Mouse (Mus musculus): Measurements from ENCODE around the gene Rpl37.
A peak's percentile ranks its signal among the peaks of the same experiment; 100 is the strongest.

The Rpl37 gene

GRCm38 (mm10) chr15:5116270-5117030, at the start of gene Rpl37:
Gene Rpl37 (plus strand): TSS chr15:5116645.
- DNase-seq = peak; percentile 99

DNA sequence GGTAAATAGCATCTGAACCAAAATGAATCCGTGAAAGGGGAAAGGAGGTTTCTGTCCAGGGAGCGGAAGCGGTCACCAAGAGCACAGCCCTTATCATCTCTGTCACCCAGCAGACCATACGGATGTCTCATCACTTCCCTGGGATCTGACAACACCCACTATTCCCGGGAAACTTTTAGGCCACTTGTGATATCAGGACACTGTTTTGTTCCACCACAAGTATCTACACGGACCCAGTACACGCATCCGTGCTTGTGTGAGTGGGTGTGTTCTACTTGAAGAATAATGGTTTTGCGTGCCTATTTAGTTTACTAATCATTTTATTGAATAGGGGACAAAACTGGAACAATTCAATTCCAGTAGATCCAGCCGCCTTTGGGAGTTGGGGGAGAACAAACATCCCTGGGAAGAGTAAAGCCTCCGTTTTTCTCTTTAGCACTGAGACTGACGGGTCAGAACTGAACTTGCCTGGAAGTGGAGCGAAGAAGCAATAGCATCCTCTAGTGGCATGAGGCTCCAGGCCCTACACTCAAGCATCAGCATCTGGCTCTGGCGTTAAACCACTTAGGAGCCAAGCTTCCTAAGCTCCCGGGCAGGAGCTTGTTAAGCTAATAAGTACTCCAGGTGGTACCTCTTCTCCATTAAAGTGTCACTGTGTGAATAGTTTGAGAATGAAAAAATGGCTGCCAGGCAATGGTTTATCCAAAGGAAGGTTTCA, 47.5 kb upstream of the Rpl37 start:
- no peak for DNase-seq

GRCm38 (mm10) chr15:5081235-5081634, 35.2 kb upstream of the Rpl37 start:
- DNase-seq = no peak

DNA sequence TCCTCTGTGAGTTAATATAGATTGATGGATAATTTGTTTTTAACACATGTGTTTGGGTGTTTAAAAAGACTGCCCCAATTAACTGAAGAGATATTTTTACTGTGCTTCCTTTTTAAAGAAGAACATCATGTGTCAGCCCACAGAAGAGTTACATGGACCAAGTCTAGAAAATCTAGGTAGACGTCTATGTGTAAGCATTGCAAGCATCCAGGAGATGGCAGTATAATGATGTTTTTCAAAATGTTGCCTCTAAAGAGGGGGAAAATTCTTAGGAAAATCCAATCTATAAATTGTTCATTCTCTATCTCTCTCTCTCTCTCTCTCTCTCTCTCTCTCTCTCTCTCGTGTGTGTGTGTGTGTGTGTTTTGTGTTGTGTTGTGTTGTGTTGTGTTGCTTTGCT, 30.3 kb upstream of the Rpl37 start:
- no peak for DNase-seq

- DNase-seq = no peak
Observed at GRCm38 (mm10) chr15:5088850-5089608, 27.4 kb upstream of the Rpl37 start.

DNA sequence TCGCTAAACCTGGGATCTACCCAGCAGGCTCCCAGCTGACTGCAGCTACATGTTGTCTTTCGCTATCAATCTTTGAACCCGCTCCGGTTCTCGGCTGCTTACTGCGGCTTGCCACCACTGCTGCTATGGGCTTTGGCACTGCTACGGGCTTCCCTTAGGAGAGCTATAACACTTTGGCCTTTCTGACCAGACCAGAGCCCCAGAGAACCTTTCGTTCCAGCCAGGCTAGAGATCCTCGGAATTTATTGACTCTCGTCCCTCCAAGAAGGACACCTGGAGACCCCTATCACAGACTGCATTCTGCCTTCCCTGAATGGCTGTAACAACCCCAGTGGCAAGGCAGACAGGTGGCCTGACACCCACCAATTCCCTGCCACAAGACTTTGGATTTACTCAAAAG, 26.3 kb upstream of the Rpl37 start:
- no peak for DNase-seq

DNA sequence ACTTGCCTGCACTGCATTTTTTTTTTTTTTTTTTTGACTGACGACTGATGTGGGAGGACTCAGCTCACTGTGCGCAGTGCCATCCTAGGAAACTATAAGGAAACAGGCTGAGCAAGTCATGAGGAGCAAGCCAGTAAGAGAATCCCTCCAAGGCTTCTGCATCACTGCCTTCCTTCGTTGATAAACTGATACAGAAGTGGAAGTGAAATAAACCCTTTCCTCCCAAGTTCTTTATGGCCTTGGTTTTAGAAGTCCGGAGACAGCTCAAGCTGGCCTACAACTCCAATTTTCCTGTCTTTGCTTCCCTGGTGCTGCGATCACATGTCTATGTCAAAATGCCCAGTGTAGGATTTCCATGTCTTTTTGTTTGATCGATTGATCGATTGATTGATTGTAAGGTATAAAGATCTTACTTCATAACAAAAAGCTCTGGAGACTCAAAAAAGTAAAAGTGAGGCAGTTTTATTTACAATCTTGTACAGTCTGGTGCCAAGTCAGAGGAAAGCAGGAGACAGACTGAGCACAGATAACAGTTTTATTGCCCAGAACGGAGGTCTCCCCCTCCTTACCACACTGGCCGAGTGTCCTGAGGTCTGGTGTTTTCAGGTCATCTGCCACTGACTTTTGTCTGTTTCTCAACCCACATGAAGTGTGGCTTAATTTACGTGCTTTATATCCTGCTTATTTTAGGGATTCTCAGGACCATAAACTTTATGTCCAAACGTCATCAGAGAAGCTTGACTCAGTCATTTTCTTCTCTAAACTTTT, 20.7 kb upstream of the Rpl37 start:
- no peak for DNase-seq

- DNase-seq = no peak
Observed at GRCm38 (mm10) chr15:5097376-5097775, 19.1 kb upstream of the Rpl37 start.

DNA sequence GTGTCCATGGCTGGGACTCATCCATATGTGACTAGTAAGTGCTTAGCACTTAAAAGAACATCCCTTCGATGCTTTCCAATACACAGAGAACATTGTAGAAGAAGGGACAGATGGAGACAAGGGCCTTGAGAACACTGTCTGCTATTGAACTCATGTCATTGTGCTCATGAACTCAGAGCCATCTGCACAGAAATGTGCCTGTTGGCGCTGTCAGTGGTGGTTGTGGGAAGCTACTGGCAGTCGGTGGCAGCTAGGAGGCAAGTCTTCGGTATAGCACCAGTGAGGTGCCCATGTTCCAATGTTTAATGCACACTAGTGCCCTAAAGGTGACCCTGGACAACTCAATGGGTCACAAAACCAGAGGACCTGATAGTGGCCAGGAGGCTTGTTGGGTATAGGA, 14.1 kb upstream of the Rpl37 start:
- DNase-seq = no peak

GRCm38 (mm10) chr15:5105891-5106290, 10.6 kb upstream of the Rpl37 start:
- no peak for DNase-seq

DNA sequence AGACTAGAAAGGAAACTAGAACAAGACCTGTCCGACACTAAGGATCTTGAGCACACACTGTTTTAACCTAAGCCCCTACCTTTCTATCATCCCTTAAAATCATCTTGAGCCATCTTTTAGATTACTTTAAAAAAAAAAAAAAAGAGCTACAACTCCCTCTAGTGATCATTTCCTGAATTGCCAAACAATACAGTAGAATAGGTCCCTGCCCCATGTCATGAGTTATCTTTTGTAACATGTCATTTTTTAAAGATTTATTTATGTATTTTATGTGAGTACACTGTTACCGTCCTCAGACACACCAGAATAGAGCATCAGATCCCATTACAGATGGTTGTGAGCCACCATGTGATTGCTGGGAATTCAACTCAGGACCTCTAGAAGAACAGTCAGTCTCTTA, 10.2 kb upstream of the Rpl37 start:
- no peak for DNase-seq

DNA sequence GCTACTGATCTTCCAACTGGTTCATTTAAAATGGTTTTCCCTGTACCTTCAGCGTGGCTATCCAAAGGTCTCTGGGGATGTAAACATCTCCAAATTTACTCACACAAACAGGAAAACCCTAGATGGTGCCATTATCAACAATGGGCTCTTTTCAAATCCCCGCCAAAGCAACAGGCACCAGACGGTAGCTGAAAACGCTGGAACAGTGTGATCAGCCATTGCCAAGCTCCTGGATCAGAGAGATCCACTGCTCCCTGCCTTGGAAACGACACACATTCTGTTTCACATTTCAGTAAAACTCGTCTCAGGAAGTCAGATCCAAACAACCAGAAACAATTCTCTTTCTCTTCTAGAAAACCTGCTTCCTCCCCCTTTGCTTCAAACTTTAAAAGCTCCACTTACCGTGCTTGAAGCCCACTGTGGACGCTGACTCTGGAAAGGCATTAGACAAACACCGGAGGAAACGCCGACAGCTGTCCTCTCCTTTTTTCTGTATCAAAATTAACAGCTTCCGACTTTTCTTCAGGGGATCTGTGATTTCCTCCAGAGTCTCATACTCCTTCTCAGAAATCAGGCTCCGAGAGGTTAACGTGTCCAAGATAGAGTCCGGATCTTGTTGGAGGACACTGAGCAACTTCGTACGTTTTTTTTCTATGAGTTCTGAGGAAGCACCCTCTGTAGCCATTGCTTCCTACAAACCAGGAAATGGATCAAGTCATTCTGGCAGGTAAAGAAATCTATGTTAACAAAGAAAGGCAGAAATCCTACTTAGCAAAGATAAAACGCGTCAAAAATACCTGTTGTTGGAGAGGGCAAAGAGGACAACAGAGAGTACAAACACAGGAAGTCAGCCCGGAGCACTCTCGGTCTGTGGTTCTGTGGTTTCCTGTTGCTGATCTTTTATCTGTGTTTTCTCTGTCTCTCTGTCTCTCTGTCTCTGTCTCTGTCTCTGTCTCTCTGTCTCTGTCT, 8.5 kb upstream of the Rpl37 start, which contains the start of gene Card6:
Card6 (minus strand) TSS at position 854 of the 969 bp plus-strand sequence.
- peak; percentile 76 for DNase-seq

DNA sequence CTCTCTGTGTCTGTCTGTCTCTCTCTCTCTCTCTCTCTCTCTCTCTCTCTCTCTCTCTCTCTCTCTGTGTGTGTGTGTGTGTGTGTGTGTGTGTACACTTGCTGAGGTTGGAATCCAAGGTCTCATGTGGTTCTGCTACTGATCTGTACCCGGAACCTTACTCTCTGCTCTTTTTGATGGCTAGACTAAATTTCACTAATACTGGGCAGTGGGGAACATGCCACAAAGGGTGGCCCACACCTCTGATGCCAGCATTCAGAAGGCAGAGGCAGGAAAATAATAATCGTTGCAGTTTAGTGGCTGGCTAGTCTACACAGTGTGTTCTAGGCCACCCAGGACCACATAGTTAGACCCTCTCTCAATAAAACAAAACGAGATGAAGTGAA, 7.8 kb upstream of the Rpl37 start:
- DNase-seq = peak; percentile 9

DNA sequence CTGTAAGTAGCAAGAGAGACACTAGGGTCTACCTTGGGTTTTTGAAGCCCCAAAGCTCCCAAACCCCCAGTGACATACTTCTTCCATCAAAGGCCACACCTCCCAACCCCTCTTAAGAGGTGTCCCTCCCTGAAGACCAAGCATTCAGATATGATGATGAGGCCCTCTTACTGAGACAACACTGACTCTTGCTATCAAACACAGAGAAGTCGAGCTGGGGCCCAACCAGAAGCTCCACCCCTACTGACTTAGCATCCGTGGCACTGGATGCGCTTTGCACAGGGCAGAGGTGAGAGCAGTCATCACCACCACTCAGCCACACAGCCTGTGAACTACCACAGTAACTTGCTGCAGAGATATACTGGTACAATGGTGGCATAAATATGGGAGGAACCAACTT, 3.8 kb upstream of the Rpl37 start:
- DNase-seq = no peak

DNA sequence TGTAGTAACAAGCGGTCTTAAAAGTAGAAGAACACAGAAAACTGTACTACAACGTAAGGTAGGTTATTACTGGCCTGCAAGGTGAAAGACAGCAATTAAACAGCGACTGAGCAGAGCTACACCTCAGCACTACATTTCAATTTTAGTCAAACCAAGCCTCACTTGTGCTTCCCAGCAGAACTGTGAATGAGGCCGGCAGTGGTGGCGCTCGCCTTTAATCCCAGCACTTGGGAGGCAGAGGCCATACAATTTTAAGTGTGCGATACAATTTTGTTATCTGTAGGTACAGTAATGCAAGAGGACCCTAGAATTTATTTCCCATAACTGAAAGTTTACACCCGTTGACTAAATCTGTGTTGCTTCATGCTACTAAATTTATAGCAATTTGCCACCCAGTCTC, 1.3 kb upstream of the Rpl37 start:
- DNase-seq = no peak

DNA sequence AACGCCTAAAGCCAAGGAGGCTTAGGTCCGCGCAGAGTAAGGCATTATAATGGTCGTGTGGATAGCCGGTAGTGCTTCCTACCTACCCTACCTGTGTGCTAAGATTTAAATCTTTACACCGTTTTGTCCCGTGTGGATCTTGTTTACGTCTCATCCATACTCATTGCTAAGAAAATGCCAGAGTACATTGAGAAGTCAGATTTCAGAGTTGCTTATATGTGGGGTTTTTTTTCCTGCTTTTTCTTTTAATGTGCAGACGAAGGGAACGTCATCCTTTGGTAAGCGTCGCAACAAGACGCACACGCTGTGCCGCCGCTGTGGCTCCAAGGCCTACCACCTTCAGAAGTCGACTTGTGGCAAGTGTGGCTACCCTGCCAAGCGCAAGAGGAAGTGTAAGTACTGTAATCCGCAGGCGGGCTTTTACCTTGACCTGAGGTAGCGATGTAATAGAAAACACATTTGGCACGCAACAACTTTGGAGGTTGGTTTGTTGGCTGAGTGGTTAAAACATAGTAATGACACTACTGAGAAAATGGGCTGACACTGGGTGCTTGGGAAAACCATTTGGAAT, 671 bp downstream of the Rpl37 start:
- DNase-seq = peak; percentile 37

DNA sequence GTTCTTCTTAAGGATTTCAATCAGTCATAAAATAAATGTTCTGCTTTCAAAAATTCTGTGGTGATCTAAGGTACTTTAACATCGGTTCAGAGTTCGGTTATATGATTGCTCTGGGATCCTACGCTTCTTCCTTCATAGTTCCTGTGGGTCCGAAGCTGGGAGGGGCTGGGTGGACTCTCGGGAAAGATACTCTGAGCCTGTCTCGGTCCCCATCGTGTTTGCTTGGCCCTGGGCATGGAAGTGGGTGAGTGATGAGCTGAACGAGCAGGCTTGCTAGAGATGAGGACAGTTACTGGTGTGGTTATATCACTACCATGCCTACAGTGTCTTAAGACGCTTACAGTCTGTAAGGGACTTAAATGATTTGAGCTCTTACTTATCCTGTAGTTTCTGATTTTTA, 2.2 kb downstream of the Rpl37 start:
- DNase-seq = no peak

GRCm38 (mm10) chr15:5119192-5119591, 2.7 kb downstream of the Rpl37 start:
- no peak for DNase-seq

- no peak for DNase-seq
Observed at GRCm38 (mm10) chr15:5119707-5120106, 3.3 kb downstream of the Rpl37 start.

GRCm38 (mm10) chr15:5121535-5122313, 5.3 kb downstream of the Rpl37 start:
- DNase-seq = no peak

GRCm38 (mm10) chr15:5126456-5126855, 10.0 kb downstream of the Rpl37 start:
- no peak for DNase-seq
